Mouse (Mus musculus) E14TG2a.4 (cell line): ENCODE data around the gene Ppfia2.

Experiments
- CTCF ChIP-seq: conservative IDR thresholded peaks from 2 replicates; pipeline ENCODE4 v1.5.1; 2014; ENCODE audit warnings: low read length
- NANOG ChIP-seq: IDR thresholded peaks from 2 replicates; pipeline ENCODE4 v1.6.1; 2014; ENCODE audit warnings: borderline replicate concordance, low read length, mixed read lengths
- POU5F1 ChIP-seq: IDR thresholded peaks from 2 replicates; pipeline ENCODE4 v1.6.1; 2014; ENCODE audit warnings: low read length, borderline replicate concordance

DNA sequence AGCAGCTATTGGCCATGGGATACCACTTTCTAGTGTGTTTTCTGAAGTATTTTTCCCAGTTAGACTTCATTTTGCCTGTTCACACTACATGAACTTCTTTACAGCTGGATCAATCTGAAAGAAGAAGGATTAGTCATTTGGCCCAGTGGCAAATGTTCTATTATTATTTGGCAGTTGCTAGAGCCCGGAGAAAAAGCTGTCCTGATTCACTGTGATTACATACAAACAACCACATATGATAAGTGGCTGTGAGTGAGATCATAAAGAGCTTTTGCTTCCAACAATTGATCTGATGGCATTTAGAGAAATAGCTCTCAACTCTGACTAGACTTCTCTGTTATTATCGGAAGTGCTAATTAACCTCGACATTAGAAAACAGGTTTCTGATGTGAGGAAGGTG lies 440.0 kb downstream of the Ppfia2 start:
- no peak for TF ChIP-seq CTCF
- TF ChIP-seq POU5F1 = no peak
- TF ChIP-seq NANOG = no peak
